Comparison of ENCODE assay signal across 12 mouse cellular contexts in genomic region chr17:34681132-34681571, GRCm38 (mm10). TPM values are rescaled to one million over a fixed set of nuclear protein-coding genes. Genes with fewer than 3 reads are reported as not detected.
DNase-seq lines count a peak whose midpoint lies in the region; ATAC-seq and TF ChIP-seq lines count a peak whose summit lies in the region.
"Had no signal": no experiment of that assay in that cellular context is flagged by ENCODE, and none has a peak within 500 bp of the region (broad histone marks: within the 10 kb centered on the region; RNA-seq: fewer than 3 reads in every experiment).

No protein-coding gene starts in this region.

- no peak for TF ChIP-seq CTCF in intestine, postnatal 0 days (IDR thresholded peaks at IDR 0.05; ENCODE audit: low read depth)

- H3K9ac ChIP-seq in intestine, embryonic 14.5 days (ENCODE audit: low read length) = no peak overlapping the region
- H3K9ac ChIP-seq in intestine, postnatal 0 days (ENCODE audit: low read depth, low read length) = no peak overlapping the region

- H3K9me3 ChIP-seq in intestine, embryonic 14.5 days (ENCODE audit: control insufficient read depth, low read length) = no peaks in the 10 kb centered on the region
- H3K9me3 ChIP-seq in intestine, postnatal 0 days (ENCODE audit: control insufficient read depth) = no peaks in the 10 kb centered on the region
- H3K9me3 ChIP-seq: G1E had no signal

- no peak overlapping the region for H3K4me3 ChIP-seq in intestine, embryonic 14.5 days (ENCODE audit: low read depth, low read length)
- H3K4me3 ChIP-seq in intestine, postnatal 0 days (ENCODE audit: low read depth, low read length) = no peak overlapping the region

- 65% methylated on average over 17 of the region's 17 CpGs for WGBS in intestine, embryonic 14.5 days
- 48% methylated on average over 17 of the region's 17 CpGs for WGBS in intestine, postnatal 0 days

- DNase-seq in intestine, embryonic 14.5 days (ENCODE audit: low spot score) = no peak
- peak; percentile 40 for DNase-seq in ZHBTc4 (ENCODE audit: low read depth, low spot score)
- DNase-seq in induced T-regulatory cell, adult 2 months (ENCODE audit: low read depth) = peak; percentile 71
- DNase-seq in monocyte, adult 2 months (ENCODE audit: low read depth in 1 of 2, low spot score in 2 of 2) = peak; percentile 39 to 52
- no peak for DNase-seq in left cerebral cortex, adult 11 months (ENCODE audit: low spot score)
- DNase-seq in urinary bladder, adult 18-20 months (ENCODE audit: low spot score in 2 of 2) = no peak
- DNase-seq: cerebellum, adult 2 months; right cerebral cortex, postnatal 4 days had no signal

- H3K27ac ChIP-seq in intestine, embryonic 14.5 days (ENCODE audit: low read depth) = peak overlapping the region; percentile 54
- H3K27ac ChIP-seq in intestine, postnatal 0 days (ENCODE audit: low read depth, low read length) = no peak overlapping the region
- H3K27ac ChIP-seq: macrophage had no signal

- no peak for ATAC-seq in intestine, embryonic 14.5 days (replicated peaks; ENCODE audit: low FRiP score, low TSS enrichment, low read depth)
- no peak for ATAC-seq in intestine, postnatal 0 days
- no peak for ATAC-seq in inflammation-experienced regulatory T-cells, adult 6 months

- H3K4me2 ChIP-seq in intestine, embryonic 14.5 days (ENCODE audit: low read length) = 0 out of 2 replicates have a peak overlapping the region, but pooled peaks have one; percentile 8
- no peak overlapping the region for H3K4me2 ChIP-seq in intestine, postnatal 0 days (replicated peaks; ENCODE audit: low read depth)

- peaks cover 3% of the 10 kb centered on the region for H3K27me3 ChIP-seq in intestine, embryonic 14.5 days (replicated peaks; ENCODE audit: control insufficient read depth, insufficient read depth, low read length)
- H3K27me3 ChIP-seq in intestine, postnatal 0 days (replicated peaks; ENCODE audit: control insufficient read depth, insufficient read depth, low read length) = peaks cover 4% of the 10 kb centered on the region; the same call in 1 of the 2 replicates

- H3K4me1 ChIP-seq in intestine, embryonic 14.5 days (replicated peaks; ENCODE audit: control insufficient read depth, insufficient read depth, low read length) = peaks cover 37% of the 10 kb centered on the region
- H3K4me1 ChIP-seq in intestine, postnatal 0 days (replicated peaks; ENCODE audit: control insufficient read depth, insufficient read depth, low read length) = peaks cover 3% of the 10 kb centered on the region

- H3K36me3 ChIP-seq in intestine, embryonic 14.5 days (ENCODE audit: control insufficient read depth, insufficient read depth, low read length) = no peaks in the 10 kb centered on the region
- H3K36me3 ChIP-seq in intestine, postnatal 0 days (ENCODE audit: control insufficient read depth, insufficient read depth) = no peaks in the 10 kb centered on the region
- H3K36me3 ChIP-seq: G1E had no signal

RNA-seq across cellular contexts. Expression of gene Tnxb, which starts 10.8 kb away (rescaled TPM):
- 2.2 and 2.7 TPM in 2 replicates for polyA plus RNA-seq in intestine, embryonic 14.5 days (2014; fragmentation: Nextera tagmentation; extraction: Ambion mirVana)
- 1.4 and 1.9 TPM in 2 replicates for polyA plus RNA-seq in intestine, postnatal 0 days (2015; fragmentation: Nextera tagmentation; extraction: Ambion mirVana)
- polyA plus RNA-seq in inflammation-experienced regulatory T-cells, adult 6 months (2017; shearing (Covaris generic)) = not detected
- polyA plus RNA-seq: G1E, macrophage had no signal

RNA-seq across cellular contexts. Expression of gene Atf6b, which starts 34.2 kb away (rescaled TPM):
- polyA plus RNA-seq in intestine, embryonic 14.5 days (2014; fragmentation: Nextera tagmentation; extraction: Ambion mirVana) = 59.8 and 62.2 TPM in 2 replicates
- polyA plus RNA-seq in intestine, postnatal 0 days (2015; fragmentation: Nextera tagmentation; extraction: Ambion mirVana) = 22.9 and 23.1 TPM in 2 replicates
- polyA plus RNA-seq in inflammation-experienced regulatory T-cells, adult 6 months (2017; shearing (Covaris generic)) = 10 to 100 TPM; 19.0 to 21.9 (median 19.3) TPM

RNA-seq across cellular contexts. Expression of gene Fkbpl, which starts 36.6 kb away (rescaled TPM):
- polyA plus RNA-seq in intestine, embryonic 14.5 days (2014; fragmentation: Nextera tagmentation; extraction: Ambion mirVana) = 10.8 and 13.0 TPM in 2 replicates
- 8.8 and 9.2 TPM in 2 replicates for polyA plus RNA-seq in intestine, postnatal 0 days (2015; fragmentation: Nextera tagmentation; extraction: Ambion mirVana)
- 1 to 10 TPM; 4.4 to 5.8 (median 5.2) TPM for polyA plus RNA-seq in inflammation-experienced regulatory T-cells, adult 6 months (2017; shearing (Covaris generic))

RNA-seq across cellular contexts. Expression of gene Prrt1, which starts 51.8 kb away (rescaled TPM):
- polyA plus RNA-seq in intestine, embryonic 14.5 days (2014; fragmentation: Nextera tagmentation; extraction: Ambion mirVana) = 0.46 and 0.53 TPM in 2 replicates
- polyA plus RNA-seq in intestine, postnatal 0 days (2015; fragmentation: Nextera tagmentation; extraction: Ambion mirVana) = 0.27 and 0.47 TPM in 2 replicates
- polyA plus RNA-seq in inflammation-experienced regulatory T-cells, adult 6 months (2017; shearing (Covaris generic)) = 1 to 10 TPM in 2 of 3 experiments, under 1 TPM in 1; 0.79 to 4.0 (median 3.7) TPM
- polyA plus RNA-seq: G1E had no signal

RNA-seq across cellular contexts. Expression of gene Ppt2, which starts 52.8 kb away (rescaled TPM):
- polyA plus RNA-seq in intestine, embryonic 14.5 days (2014; fragmentation: Nextera tagmentation; extraction: Ambion mirVana) = 34.8 and 35.1 TPM in 2 replicates
- polyA plus RNA-seq in intestine, postnatal 0 days (2015; fragmentation: Nextera tagmentation; extraction: Ambion mirVana) = 17.2 and 18.0 TPM in 2 replicates
- 10 to 100 TPM; 18.8 to 22.9 (median 20.6) TPM for polyA plus RNA-seq in inflammation-experienced regulatory T-cells, adult 6 months (2017; shearing (Covaris generic))

Comparison
In these comparisons a context has a peak if more than half of its experiments do, and no peak if none do; other contexts are left out.
1. DNase-seq: peak in ZHBTc4 (single experiment), induced T-regulatory cell, adult 2 months (single experiment) and monocyte, adult 2 months (2 of 2); none in intestine, embryonic 14.5 days (single experiment), left cerebral cortex, adult 11 months (single experiment) and urinary bladder, adult 18-20 months (0 of 2).